Mouse (Mus musculus): ENCODE measurements around the gene Fcer1g. TPM values are rescaled to one million over a fixed set of nuclear protein-coding genes. Genes with fewer than 3 reads are reported as not detected.
"Not testable (repeated sequence)": the region's sequence is repeated elsewhere in the genome, so short reads cannot be mapped to it uniquely, and the experiment has no call there.

Fcer1g gene
- polyA plus RNA-seq, 1 experiment from 2014 or later: 0.49 TPM

DNA sequence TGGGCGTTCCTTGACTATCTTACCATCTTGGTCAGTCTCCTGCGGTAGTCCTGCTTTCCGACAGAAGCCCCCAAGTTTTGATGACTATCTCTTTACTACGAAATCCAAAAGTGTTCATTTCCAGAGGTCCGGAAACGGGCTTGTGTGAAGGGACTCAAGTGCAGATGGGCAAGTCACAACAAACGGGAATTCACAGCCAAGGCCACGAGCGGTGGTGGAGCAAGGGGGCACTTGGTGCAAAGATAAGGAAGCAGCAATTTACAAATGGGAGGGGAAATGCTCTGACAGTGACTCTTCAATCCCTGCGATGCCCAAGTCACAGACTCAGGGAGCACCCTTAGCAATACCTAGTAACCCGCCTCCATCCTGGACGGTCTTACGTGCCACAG lies 13.3 kb upstream of the Fcer1g start:
- no peaks in the 10 kb centered on the region for H3K27me3 ChIP-seq
- in situ Hi-C loops (cut with MboI; ENCODE audit: low pct_unique_long_range_greater_than_20kb): no loop called here
- CTCF ChIA-PET: interaction anchor here (0.9 to 1.3 kb wide), 3 partner anchors 10 to 13 kb away, joined by 3 to 4 read pairs (median 3); no protein-coding TSS in a partner anchor
- TF ChIP-seq CTCF (IDR thresholded peaks at IDR 0.05): no peak
- DNase-seq (ENCODE audit: low read depth, low spot score): no peak
- no peak for ATAC-seq
- POLR2A ChIA-PET: interaction anchor here (1.0 to 1.6 kb wide), 2 partner anchors 22 to 80 kb away, joined by 4 to 5 read pairs; partner anchors contain the start of gene B4galt3

DNA sequence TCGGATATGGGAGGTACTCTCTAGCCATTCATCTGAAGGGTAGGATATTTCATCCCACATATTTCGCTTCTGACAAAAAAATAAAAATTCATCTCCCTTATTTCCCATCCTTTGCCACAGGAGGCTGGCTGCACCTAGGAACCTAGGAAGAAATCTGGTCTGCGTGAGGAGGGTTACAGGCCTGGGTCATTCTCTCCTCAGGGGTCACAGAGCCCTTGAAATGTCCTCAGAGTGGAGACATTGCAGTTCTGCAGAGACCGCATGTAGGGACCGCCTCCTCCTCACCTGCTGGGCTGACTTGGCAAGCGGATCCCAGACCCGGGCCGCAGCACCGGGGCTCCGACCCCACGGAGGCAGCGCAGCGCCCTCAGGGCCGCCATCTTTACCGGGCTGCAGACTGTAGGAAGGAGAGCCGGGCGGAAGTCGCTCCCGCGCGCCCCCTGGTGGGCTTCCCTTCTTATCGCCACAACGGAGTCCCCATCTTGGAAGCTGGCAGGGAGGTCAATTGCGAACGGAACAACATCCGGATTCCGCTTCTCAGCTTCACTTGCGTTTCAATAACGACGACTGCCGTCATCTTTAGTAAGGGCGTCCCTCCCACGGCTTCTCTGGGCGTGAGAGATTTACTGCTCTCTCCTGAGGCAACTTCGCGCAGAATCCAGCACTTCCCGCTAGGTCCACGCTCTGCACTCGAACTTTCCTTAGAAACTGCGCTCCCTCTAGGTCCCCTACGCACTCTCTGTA lies 12.7 kb upstream of the Fcer1g start:
- POLR2A ChIA-PET: interaction anchor here (1.6 kb wide), 1 partner anchor 23 kb away, joined by 5 read pairs; the partner anchor contains the start of gene B4galt3
- in situ Hi-C loops (cut with MboI; ENCODE audit: low pct_unique_long_range_greater_than_20kb): no loop called here
- H3K27me3 ChIP-seq: no peaks in the 10 kb centered on the region
- CTCF ChIA-PET: interaction anchor here (1.1 to 1.3 kb wide), 3 partner anchors 10 to 35 kb away, joined by 3 to 4 read pairs (median 3); no protein-coding TSS in a partner anchor
- TF ChIP-seq CTCF (IDR thresholded peaks at IDR 0.05): no peak
- ATAC-seq (peak; percentile 78), DNase-seq (ENCODE audit: low read depth, low spot score) (peak; percentile 88)

DNA sequence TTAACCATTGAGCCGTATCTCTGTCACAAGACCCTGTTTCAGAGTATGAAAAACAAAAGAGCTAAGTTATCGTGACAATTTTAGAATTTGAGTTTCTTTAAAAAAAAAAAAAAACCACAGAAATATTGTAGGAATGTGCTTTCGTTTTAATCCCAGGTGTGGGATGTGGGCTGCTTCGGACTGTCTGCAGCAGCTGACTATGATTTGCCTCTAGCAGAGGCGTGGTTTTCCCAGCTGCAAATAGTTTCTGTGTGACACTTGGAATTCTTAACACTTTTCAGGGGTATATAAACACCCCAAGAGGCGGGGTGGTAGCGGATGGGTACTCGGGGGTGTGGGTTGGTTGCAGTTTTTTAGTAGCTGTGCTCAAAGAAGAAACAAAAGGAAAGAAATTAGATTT lies 11.2 kb upstream of the Fcer1g start:
- ChIA-PET CTCF (interaction anchor here (1.9 to 2.6 kb wide), 2 partner anchors 12 to 132 kb away, joined by 6 to 7 read pairs; partner anchors contain the start of gene Cfap126), POLR2A (interaction anchor here (0.7 kb wide), 1 partner anchor 21 kb away, joined by 4 read pairs; no protein-coding TSS in a partner anchor)
- in situ Hi-C loops (cut with MboI; ENCODE audit: low pct_unique_long_range_greater_than_20kb): no loop called here
- no peak for TF ChIP-seq CTCF (IDR thresholded peaks at IDR 0.05)
- no peaks in the 10 kb centered on the region for H3K27me3 ChIP-seq
- ATAC-seq (no peak), DNase-seq (ENCODE audit: low read depth, low spot score) (no peak)

DNA sequence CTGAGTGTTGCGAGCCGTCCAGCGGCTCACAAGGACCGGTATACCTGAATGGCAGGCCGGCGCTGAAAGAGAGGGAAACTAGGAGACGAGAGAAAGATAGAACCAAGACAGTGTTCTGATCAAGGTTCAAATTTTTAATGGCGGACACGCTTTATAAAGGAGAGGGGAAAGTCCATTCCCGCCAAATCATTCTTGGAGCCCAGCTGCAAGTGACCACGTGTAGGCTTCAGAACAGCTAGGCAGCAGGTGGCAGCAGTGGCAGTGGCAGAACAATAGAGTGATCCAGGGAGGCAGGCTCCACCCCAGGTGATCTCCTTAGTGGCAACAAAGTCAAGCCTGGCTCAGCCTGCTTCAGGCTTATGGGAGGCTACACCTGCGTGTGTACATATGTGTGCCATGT lies 7.8 kb upstream of the Fcer1g start:
- ChIA-PET CTCF (interaction anchor here (1.7 kb wide), 1 partner anchor 20 kb away, joined by 4 read pairs; the partner anchor contains the start of gene Tomm40l), POLR2A (interaction anchor here (1.0 to 1.8 kb wide), 2 partner anchors 8 to 20 kb away, joined by 3 to 6 read pairs; partner anchors contain the start of gene Fcer1g)

DNA sequence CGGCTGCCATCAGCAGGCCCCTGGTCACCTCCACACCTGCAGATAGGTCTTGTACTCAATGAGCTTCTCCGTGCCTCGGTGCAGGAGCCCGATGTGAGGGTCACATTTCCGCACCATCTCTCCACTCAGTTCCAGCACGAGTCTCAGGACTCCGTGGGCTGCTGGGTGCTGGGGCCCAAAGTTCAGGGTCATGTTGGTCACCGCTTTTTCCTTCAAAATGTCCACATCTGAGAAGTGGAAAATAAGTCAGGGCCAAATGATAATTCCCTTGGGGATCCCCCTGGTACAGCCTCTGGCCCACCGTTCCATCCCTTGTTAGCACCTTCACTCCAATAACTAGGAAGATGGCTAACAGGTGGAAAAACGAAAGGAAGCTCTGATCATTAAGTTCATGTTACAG lies 6.7 kb upstream of the Fcer1g start:
- DNase-seq (ENCODE audit: low read depth, low spot score) (no peak), ATAC-seq (no peak)
- TF ChIP-seq CTCF (IDR thresholded peaks at IDR 0.05): no peak
- in situ Hi-C loops (cut with MboI; ENCODE audit: low pct_unique_long_range_greater_than_20kb): no loop called here
- ChIA-PET CTCF (interaction anchor here (1.1 to 1.2 kb wide), 2 partner anchors 122 to 129 kb away, joined by 3 to 4 read pairs; no protein-coding TSS in a partner anchor), POLR2A (no interaction called here)
- H3K27me3 ChIP-seq: no peaks in the 10 kb centered on the region

More for the DNA sequence above, 7.8 kb upstream of the Fcer1g start:
- H3K27me3 ChIP-seq; DNase-seq (ENCODE audit: low read depth, low spot score); in situ Hi-C loops (cut with MboI; ENCODE audit: low pct_unique_long_range_greater_than_20kb); ATAC-seq: not testable (repeated sequence)

DNA sequence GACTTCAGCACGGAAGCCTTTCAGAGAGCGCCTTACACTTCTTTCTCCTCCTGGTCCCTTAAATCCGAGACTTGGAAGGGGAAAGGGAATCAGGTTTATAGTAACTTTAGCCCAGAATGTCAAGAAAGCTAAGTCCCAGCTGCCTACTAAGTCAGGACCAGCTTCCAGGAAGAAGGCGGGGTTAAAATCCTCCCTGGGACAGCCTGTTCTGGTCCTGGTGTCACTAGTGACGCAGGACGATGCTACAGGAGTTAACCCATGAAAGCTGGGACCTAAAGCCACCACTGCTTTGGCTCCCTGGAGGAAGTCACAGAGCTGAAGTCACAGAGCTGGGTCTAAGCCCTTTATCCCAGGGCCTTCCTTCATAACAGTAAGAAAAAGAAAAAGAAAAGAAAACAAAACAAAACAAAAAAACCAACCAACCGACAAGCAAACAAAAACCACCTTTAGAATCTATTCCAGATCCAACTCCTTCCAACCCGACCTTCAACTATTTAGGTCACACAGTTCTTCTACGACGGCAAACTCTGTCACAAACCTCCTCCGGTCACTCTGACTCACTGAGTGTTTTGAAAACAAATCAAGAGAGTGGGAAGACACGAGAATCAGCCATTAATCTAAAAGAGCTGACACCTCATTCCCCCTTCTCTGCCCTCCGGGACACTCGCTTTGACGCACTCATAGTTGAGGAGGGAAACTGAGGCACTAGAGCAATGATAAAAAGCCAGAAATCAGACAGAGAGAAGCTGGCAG lies 6.0 kb upstream of the Fcer1g start:
- DNase-seq (ENCODE audit: low read depth, low spot score) (no peak), ATAC-seq (no peak)
- TF ChIP-seq CTCF (IDR thresholded peaks at IDR 0.05): no peak
- H3K27me3 ChIP-seq: no peaks in the 10 kb centered on the region
- in situ Hi-C loops (cut with MboI; ENCODE audit: low pct_unique_long_range_greater_than_20kb): no loop called here
- POLR2A ChIA-PET: interaction anchor here (0.8 kb wide), 1 partner anchor 84 kb away, joined by 3 read pairs; no protein-coding TSS in a partner anchor
- CTCF ChIA-PET: interaction anchor here (1.1 to 1.9 kb wide), 5 partner anchors 11 to 129 kb away, joined by 3 to 4 read pairs (median 4); partner anchors contain the start of genes Ndufs2 and Ppox

DNA sequence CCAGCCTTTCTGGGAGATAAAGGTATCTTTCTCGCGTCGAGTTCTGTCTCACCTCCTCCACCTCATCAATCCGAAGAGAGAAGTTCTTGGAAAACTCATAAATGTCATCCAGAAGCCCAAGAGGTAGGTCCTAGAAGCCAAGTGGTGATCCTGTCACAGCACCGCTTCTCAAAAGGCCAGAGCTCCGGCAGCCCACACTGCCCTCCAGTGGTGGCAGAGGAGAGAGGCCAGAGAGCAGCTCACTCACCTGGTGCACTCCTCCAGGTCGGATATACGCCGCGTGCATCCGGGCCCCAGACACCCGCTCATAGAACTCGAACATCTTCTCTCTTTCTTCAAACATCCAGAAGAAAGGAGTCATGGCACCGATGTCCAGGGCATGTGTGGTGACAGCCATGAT lies 4.3 kb upstream of the Fcer1g start:
- POLR2A ChIA-PET: interaction anchor here (1.0 kb wide), 1 partner anchor 17 kb away, joined by 3 read pairs; no protein-coding TSS in a partner anchor
- in situ Hi-C loops (cut with MboI; ENCODE audit: low pct_unique_long_range_greater_than_20kb): no loop called here
- CTCF ChIA-PET: interaction anchor here (0.7 to 2.0 kb wide), 5 partner anchors 9 to 18 kb away, joined by 3 to 5 read pairs (median 4); partner anchors contain the start of genes Apoa2 and Ndufs2
- no peaks in the 10 kb centered on the region for H3K27me3 ChIP-seq
- peak; percentile 90 for TF ChIP-seq CTCF (IDR thresholded peaks at IDR 0.05)
- DNase-seq (ENCODE audit: low read depth, low spot score): no peak
- ATAC-seq: no peak

DNA sequence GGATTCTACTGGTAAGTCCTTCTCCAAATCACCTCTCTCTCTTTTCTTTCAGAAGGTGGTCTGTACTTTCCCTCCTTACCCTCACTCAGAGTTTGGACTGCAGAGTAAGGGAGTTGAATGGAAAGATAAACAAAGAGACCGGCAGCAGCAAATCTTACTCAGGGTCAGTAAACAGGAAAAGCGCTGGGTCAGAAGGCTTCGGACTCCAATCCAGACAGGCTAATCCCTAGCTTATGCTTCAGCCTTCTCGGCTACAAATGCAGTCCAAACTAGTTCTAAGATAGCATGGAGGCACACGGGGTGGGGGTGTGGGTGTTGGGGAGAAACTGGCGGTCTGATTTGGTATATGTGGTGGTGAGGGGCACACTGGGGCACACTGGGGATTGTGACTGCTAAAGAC lies 3.3 kb upstream of the Fcer1g start:
- CTCF ChIA-PET: interaction anchor here (2.0 kb wide), 1 partner anchor 17 kb away, joined by 5 read pairs; no protein-coding TSS in a partner anchor
- no peak for TF ChIP-seq CTCF (IDR thresholded peaks at IDR 0.05)
- no peaks in the 10 kb centered on the region for H3K27me3 ChIP-seq
- ATAC-seq (no peak), DNase-seq (ENCODE audit: low read depth, low spot score) (no peak)
- POLR2A ChIA-PET: no interaction called here
- in situ Hi-C loops (cut with MboI; ENCODE audit: low pct_unique_long_range_greater_than_20kb): no loop called here

DNA sequence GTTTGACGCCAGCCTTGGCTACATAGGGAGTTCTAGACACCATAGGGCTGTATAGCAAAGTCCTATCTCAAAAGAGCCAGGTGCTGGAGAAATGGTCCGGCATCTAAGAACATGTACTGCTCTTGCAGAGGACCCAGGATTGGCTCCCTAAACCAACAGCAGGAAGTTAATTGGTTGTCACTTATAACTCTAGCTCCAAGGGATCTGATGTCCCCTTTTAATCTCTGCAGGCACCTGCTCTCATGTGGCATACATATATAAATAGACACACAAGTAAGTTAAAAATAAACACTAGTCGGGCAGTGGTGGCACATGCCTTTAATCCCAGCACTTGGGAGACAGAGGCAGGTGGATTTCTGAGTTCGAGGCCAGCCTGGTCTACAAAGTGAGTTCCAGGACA lies 1.6 kb upstream of the Fcer1g start:
- no peak for TF ChIP-seq CTCF (IDR thresholded peaks at IDR 0.05)
- ATAC-seq: no peak
- no peaks in the 10 kb centered on the region for H3K27me3 ChIP-seq
- in situ Hi-C loops (cut with MboI; ENCODE audit: low pct_unique_long_range_greater_than_20kb): no loop called here
- POLR2A ChIA-PET: no interaction called here
- CTCF ChIA-PET: interaction anchor here (0.8 to 2.0 kb wide), 5 partner anchors 11 to 125 kb away, joined by 3 to 6 read pairs (median 3); partner anchors contain the start of genes Apoa2 and Ppox
- no peak for DNase-seq (ENCODE audit: low read depth, low spot score)

DNA sequence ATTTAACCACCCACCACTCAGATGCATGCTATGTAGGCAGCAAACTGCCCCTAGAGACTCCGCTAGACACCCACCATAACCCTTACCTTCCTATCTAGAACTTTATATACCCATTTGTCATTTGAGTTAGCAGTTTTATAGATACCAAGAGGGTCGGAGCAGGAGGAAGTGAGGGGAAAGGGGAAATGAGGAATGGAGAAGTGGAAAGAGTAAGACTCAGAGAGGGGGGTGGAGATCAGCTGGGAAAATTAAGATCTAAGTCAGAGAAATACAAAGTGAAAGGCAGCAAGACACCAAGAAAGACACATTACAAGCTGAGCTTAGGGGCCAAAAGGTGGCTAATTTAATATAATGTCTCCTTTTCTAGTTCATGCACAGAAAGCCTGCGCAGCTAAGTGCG lies 373 bp upstream of the Fcer1g start:
- H3K27me3 ChIP-seq: no peaks in the 10 kb centered on the region
- DNase-seq (ENCODE audit: low read depth, low spot score) (no peak), ATAC-seq (no peak)
- CTCF ChIA-PET: interaction anchor here (1.0 to 2.0 kb wide), 4 partner anchors 11 to 123 kb away, joined by 3 to 6 read pairs (median 4); partner anchors contain the start of gene Ppox
- no peak for TF ChIP-seq CTCF (IDR thresholded peaks at IDR 0.05)
- in situ Hi-C loops (cut with MboI; ENCODE audit: low pct_unique_long_range_greater_than_20kb): no loop called here
- POLR2A ChIA-PET: interaction anchor here (0.6 to 1.8 kb wide), 3 partner anchors 8 to 119 kb away, joined by 3 to 6 read pairs (median 4); partner anchors contain the start of gene Tomm40l
